Mouse (Mus musculus): ENCODE measurements around the gene Kcnh6. TPM values are rescaled to one million over a fixed set of nuclear protein-coding genes. Genes with fewer than 3 reads are reported as not detected.

Kcnh6 gene
- total and polyA plus RNA-seq, 3 experiments = 0.39 TPM; not detected in 2

- H3K9ac ChIP-seq (ENCODE audit: low read depth, low read length) = peak overlapping the region; percentile 3
- H3K36me3 ChIP-seq (ENCODE audit: control insufficient read depth, insufficient read depth, low read length) = no peaks in the 10 kb centered on the region
- 31% methylated on average over 10 of the region's 10 CpGs for WGBS
- H3K27me3 ChIP-seq (ENCODE audit: control insufficient read depth, insufficient read depth, low read length) = no peaks in the 10 kb centered on the region
- H3K27ac ChIP-seq = peak overlapping the region; percentile 20
- H3K4me3 ChIP-seq = peak overlapping the region; percentile 60
- no peak for TF ChIP-seq CTCF (IDR thresholded peaks at IDR 0.05)
- TF ChIP-seq POLR2A (IDR thresholded peaks at IDR 0.05; ENCODE audit: insufficient read depth, low read depth, low read length) = no peak
- no peak for TF ChIP-seq EP300 (IDR thresholded peaks at IDR 0.05; ENCODE audit: insufficient read depth, low read depth, low read length)
- H3K4me1 ChIP-seq (ENCODE audit: control insufficient read depth, insufficient read depth, low read length) = peaks cover 3% of the 10 kb centered on the region
- H3K79me2 ChIP-seq (replicated peaks; ENCODE audit: control insufficient read depth, insufficient read depth, low read length) = no peaks in the 10 kb centered on the region
- DNase-seq = no peak
- intact Hi-C loops (cut with DNase I) = loop anchor here (1.0 kb wide), 2 partner anchors 25 to 42 kb away; no protein-coding TSS in a partner anchor
Observed at GRCm38 (mm10) chr11:105968948-105969347, 39.0 kb upstream of the Kcnh6 start.

DNA sequence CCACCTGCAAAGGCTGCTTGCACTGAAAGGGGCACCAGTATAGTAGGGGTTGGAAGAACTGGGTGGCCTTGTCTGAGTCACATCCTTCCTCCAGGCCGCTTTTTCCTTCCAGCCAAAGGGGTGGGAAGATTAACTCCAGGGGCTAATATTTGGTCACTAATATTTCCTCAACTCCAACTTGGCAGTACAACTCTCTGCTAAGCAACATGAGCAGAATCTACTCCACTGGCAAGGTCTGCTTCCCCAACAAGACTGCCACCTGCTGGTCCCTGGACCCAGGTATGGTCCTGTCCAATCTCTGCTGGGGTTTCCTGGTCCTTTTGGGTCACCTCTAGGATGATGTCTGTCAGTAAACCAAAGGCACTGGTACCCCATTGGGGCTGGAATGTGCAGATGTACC, 38.4 kb upstream of the Kcnh6 start:
- Histone ChIP-seq H3K27ac (no peak overlapping the region), H3K4me1 (ENCODE audit: control insufficient read depth, insufficient read depth, low read length) (peaks cover 3% of the 10 kb centered on the region), H3K79me2 (replicated peaks; ENCODE audit: control insufficient read depth, insufficient read depth, low read length) (no peaks in the 10 kb centered on the region), H3K9ac (ENCODE audit: low read depth, low read length) (peak overlapping the region; percentile 15; the same call in 1 of the 2 replicates), H3K36me3 (ENCODE audit: control insufficient read depth, insufficient read depth, low read length) (no peaks in the 10 kb centered on the region), H3K27me3 (ENCODE audit: control insufficient read depth, insufficient read depth, low read length) (no peaks in the 10 kb centered on the region), H3K4me3 (no peak overlapping the region)
- intact Hi-C loops (cut with DNase I) = loop anchor here (1.0 kb wide), 2 partner anchors 25 to 42 kb away; no protein-coding TSS in a partner anchor
- DNase-seq = peak; percentile 69 to 76
- TF ChIP-seq EP300 (IDR thresholded peaks at IDR 0.05; ENCODE audit: insufficient read depth, low read depth, low read length) (0 out of 2 replicates have a peak, but pooled peaks have one; percentile 61), CTCF (IDR thresholded peaks at IDR 0.05) (peak; percentile 86), POLR2A (IDR thresholded peaks at IDR 0.05; ENCODE audit: insufficient read depth, low read depth, low read length) (no peak)
- 13% methylated on average over 1 of the region's 1 CpGs for WGBS

DNA sequence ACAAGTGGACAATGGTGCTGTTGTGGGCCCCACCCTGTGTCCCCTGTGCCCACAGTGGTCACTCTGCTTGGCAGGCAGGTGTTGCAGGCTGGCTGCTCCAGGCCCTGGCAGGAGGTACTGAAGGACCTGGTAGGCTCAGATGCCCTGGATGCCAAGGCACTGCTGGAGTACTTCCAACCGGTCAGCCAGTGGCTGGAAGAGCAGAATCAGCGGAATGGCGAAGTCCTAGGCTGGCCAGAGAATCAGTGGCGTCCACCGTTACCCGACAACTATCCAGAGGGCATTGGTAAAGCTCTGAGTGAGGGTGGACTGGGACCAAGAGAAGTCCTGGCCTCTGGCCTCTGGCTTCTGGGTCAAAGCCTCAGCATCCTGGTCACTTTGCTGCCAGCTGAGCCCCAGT, 33.3 kb upstream of the Kcnh6 start:
- 70% methylated on average over 6 of the region's 6 CpGs for WGBS
- H3K79me2 ChIP-seq (replicated peaks; ENCODE audit: control insufficient read depth, insufficient read depth, low read length) = no peaks in the 10 kb centered on the region
- DNase-seq = no peak
- no peak overlapping the region for H3K4me3 ChIP-seq
- H3K27ac ChIP-seq = no peak overlapping the region
- H3K4me1 ChIP-seq (ENCODE audit: control insufficient read depth, insufficient read depth, low read length) = no peaks in the 10 kb centered on the region
- no peaks in the 10 kb centered on the region for H3K36me3 ChIP-seq (ENCODE audit: control insufficient read depth, insufficient read depth, low read length)
- no peak overlapping the region for H3K9ac ChIP-seq (ENCODE audit: low read depth, low read length)
- TF ChIP-seq POLR2A (IDR thresholded peaks at IDR 0.05; ENCODE audit: insufficient read depth, low read depth, low read length) = no peak
- TF ChIP-seq EP300 (IDR thresholded peaks at IDR 0.05; ENCODE audit: insufficient read depth, low read depth, low read length) = no peak
- no peak for TF ChIP-seq CTCF (IDR thresholded peaks at IDR 0.05)
- intact Hi-C loops (cut with DNase I) = no loop called here
- H3K27me3 ChIP-seq (ENCODE audit: control insufficient read depth, insufficient read depth, low read length) = no peaks in the 10 kb centered on the region

- H3K27ac ChIP-seq = no peak overlapping the region
- TF ChIP-seq POLR2A (IDR thresholded peaks at IDR 0.05; ENCODE audit: insufficient read depth, low read depth, low read length) = no peak
- no peak for TF ChIP-seq CTCF (IDR thresholded peaks at IDR 0.05)
- no peak for TF ChIP-seq EP300 (IDR thresholded peaks at IDR 0.05; ENCODE audit: insufficient read depth, low read depth, low read length)
- intact Hi-C loops (cut with DNase I) = no loop called here
Observed at GRCm38 (mm10) chr11:105975050-105975449, 32.9 kb upstream of the Kcnh6 start.

GRCm38 (mm10) chr11:105975636-105976035, 32.3 kb upstream of the Kcnh6 start:
- Histone ChIP-seq H3K36me3 (ENCODE audit: control insufficient read depth, insufficient read depth, low read length) (no peaks in the 10 kb centered on the region), H3K4me3 (no peak overlapping the region), H3K4me1 (ENCODE audit: control insufficient read depth, insufficient read depth, low read length) (no peaks in the 10 kb centered on the region), H3K27me3 (ENCODE audit: control insufficient read depth, insufficient read depth, low read length) (no peaks in the 10 kb centered on the region), H3K79me2 (replicated peaks; ENCODE audit: control insufficient read depth, insufficient read depth, low read length) (no peaks in the 10 kb centered on the region), H3K27ac (no peak overlapping the region), H3K9ac (ENCODE audit: low read depth, low read length) (no peak overlapping the region)
- no peak for DNase-seq
- WGBS = 88% methylated on average over 5 of the region's 5 CpGs
- TF ChIP-seq EP300 (IDR thresholded peaks at IDR 0.05; ENCODE audit: insufficient read depth, low read depth, low read length) (no peak), POLR2A (IDR thresholded peaks at IDR 0.05; ENCODE audit: insufficient read depth, low read depth, low read length) (no peak), CTCF (IDR thresholded peaks at IDR 0.05) (no peak)
- intact Hi-C loops (cut with DNase I) = no loop called here

More at GRCm38 (mm10) chr11:105975050-105975449, 32.9 kb upstream of the Kcnh6 start:
- no peaks in the 10 kb centered on the region for H3K4me1 ChIP-seq (ENCODE audit: control insufficient read depth, insufficient read depth, low read length)
- no peak overlapping the region for H3K4me3 ChIP-seq
- DNase-seq = no peak
- no peaks in the 10 kb centered on the region for H3K79me2 ChIP-seq (replicated peaks; ENCODE audit: control insufficient read depth, insufficient read depth, low read length)
- no peak overlapping the region for H3K9ac ChIP-seq (ENCODE audit: low read depth, low read length)
- no peaks in the 10 kb centered on the region for H3K27me3 ChIP-seq (ENCODE audit: control insufficient read depth, insufficient read depth, low read length)
- no peaks in the 10 kb centered on the region for H3K36me3 ChIP-seq (ENCODE audit: control insufficient read depth, insufficient read depth, low read length)
- 69% methylated on average over 3 of the region's 3 CpGs for WGBS

- no peaks in the 10 kb centered on the region for H3K79me2 ChIP-seq (replicated peaks; ENCODE audit: control insufficient read depth, insufficient read depth, low read length)
- 82% methylated on average over 2 of the region's 2 CpGs for WGBS
- no peak overlapping the region for H3K4me3 ChIP-seq
- no peaks in the 10 kb centered on the region for H3K4me1 ChIP-seq (ENCODE audit: control insufficient read depth, insufficient read depth, low read length)
- H3K9ac ChIP-seq (ENCODE audit: low read depth, low read length) = no peak overlapping the region
- H3K27ac ChIP-seq = no peak overlapping the region
- no peak for DNase-seq
- TF ChIP-seq CTCF (IDR thresholded peaks at IDR 0.05) (no peak), POLR2A (IDR thresholded peaks at IDR 0.05; ENCODE audit: insufficient read depth, low read depth, low read length) (no peak), EP300 (IDR thresholded peaks at IDR 0.05; ENCODE audit: insufficient read depth, low read depth, low read length) (no peak)
- H3K27me3 ChIP-seq (ENCODE audit: control insufficient read depth, insufficient read depth, low read length) = no peaks in the 10 kb centered on the region
- no peaks in the 10 kb centered on the region for H3K36me3 ChIP-seq (ENCODE audit: control insufficient read depth, insufficient read depth, low read length)
- intact Hi-C loops (cut with DNase I) = no loop called here
Observed at GRCm38 (mm10) chr11:105978232-105978631, 29.7 kb upstream of the Kcnh6 start.
